Mouse (Mus musculus) frontal cortex, postnatal 10 days (tissue): Measurements from ENCODE around the gene Miip.
"Not testable (repeated sequence)": the region's sequence is repeated elsewhere in the genome, so short reads cannot be mapped to it uniquely, and the experiment has no call there.

Source experiments
- DNase-seq, 2 experiments: peaks; one replicate each; pipeline ENCODE4 v3.0.0; 2022; ENCODE audit warnings: low spot score in 2 of 2, mixed read lengths in 1 of 2

The Miip gene

DNA sequence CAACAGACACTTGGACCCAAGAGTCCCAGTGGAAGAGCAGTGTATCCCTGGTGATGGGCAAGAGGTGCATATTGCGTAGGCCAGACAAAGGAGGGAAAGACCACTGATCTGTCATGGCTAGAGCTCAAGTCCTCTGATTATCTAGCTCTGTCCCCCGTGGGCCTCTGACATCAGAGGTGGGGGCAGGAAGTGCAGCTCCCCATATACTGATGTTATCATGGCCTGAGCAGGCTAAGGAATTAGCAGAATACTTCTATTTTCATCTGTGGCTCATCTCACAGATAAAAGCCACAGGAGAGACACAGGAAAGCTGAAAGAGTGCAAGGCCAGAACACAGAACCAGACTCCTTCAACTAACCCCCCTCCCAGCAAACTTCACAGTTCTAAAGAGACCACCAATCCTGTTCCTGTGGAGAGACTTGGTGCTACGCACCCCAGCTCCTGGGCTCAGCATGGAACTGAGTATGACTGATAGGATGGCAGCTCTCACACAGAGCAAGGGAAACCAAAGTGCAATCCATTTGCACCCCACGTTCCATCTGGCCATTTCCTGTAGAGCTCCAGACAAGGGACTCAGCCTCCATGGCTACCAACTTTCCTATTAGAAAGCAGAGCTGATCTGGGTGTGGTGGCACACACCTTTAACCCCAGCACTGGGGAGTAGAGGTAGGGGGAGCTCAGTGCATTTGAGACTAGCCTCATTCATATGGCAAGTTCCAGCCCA lies 7.4 kb upstream of the Miip start:
- no peak for DNase-seq

DNA sequence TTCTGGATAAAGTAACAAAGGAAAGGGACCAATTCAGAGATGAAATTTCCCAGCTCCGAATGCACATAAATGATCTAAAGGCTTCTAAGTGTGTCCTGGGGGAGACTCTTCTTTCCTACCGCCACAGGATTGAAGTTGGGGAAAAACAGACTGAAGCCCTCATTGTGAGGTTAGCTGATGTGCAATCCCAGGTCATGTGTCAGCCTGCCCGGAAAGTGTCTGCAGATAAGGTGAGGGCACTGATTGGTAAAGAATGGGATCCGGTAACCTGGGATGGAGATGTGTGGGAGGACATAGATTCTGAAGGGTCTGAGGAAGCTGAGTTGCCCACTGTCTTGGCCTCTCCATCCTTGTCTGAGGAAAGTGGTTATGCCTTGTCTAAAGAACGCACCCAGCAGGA lies 622 bp upstream of the Miip start:
- DNase-seq, result no peak

DNA sequence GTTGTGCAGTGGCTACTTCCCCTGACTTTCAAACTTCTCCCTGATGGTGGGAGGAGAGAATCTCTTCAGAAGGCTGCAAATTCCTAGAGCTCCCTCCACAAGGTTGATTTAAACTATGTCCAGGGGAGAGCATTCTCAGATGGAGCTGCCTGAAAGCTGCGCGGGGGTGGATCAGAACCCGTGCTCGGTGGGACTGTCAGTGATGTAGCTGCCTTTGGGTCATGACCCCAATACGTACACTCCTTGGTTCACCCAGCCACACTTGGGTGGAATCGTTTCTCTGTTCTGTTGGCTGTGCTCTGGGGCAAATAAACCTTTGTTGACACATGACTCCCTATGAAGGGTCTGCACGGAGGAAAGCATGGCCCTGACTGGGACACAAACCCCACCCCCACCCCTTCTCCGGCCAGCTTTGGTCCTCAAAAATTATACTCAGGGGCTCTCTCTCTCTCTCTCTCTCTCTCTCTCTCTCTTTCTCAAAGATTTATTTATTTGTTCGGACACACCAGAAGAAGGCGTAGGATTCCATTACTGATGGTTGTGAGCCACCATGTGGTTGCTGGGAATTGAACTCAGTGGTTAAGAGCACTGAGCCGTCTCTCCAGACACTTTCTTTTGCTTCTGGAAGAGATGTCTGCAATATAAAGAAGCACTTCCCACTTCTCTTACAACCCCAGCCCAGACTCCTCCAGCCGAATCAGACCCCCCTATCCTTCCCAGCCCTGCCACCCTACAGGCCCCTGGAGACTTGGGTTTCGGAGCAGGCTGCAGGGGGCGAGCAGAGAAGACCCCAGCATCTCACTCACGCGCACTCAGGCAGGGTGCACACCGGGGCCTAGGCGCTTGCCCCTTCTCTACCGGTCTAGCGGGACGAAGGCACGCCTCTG lies 810 bp downstream of the Miip start:
- no peak for DNase-seq

DNA sequence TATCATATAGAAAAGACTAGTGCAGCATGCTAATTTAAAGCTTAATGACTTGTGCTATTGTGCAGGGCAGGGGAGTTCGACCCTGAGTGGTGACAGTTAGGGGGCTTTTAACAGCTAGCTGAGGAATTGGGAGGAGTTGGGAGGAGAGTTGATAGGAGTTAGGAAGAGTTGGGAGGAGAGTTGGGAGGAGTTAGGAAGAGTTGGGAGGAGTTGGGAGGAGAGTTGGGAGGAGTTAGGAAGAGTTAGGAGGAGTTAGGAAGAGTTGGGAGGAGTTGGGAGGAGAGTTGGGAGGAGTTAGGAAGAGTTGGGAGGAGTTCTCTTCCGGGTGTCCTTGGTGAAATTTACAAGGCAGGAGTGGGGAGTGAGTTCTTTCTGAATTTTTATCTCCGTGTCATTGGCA lies 1.8 kb downstream of the Miip start:
- not testable (repeated sequence) for DNase-seq

DNA sequence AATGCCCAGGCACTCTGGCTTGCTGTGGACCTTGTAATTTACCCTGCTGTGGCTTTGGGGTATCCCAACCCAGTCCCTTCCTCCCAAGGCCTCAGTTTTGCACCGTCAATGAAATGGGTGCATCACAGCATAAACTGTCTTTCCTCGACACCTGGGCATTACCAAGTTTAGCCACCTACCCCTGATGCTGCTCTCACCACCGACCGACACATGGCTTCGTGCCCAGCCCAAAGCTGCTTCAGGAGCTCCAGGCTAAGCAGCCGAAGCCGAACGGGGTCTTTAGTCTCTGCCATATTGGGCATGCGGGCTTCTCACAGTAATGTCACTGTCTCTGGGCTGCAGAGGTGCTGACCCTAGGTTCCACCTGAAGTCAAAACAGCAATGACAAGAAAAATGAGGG lies 2.6 kb downstream of the Miip start:
- no peak for DNase-seq

DNA sequence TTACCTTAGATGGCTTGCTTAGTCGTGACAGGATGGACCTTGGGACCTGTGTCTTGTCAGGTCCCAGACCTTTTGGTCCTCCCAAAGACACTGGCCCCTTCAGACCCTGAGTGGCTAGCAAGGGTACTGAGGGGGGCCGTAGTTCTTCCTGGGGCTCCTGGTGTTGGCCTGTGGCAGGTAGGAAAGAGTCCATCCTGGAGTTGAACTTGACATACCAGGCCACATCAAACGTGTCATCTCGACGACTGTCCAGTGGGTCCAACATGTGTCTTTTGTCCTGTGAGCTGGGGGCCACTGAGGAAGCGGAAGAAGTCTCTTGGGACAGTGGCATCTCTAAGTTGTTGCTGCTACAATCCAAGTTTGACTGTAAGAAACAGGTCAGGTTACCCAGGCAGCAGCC lies 3.0 kb downstream of the Miip start:
- DNase-seq, result peak in 1 of 2 experiments; percentile 6

DNA sequence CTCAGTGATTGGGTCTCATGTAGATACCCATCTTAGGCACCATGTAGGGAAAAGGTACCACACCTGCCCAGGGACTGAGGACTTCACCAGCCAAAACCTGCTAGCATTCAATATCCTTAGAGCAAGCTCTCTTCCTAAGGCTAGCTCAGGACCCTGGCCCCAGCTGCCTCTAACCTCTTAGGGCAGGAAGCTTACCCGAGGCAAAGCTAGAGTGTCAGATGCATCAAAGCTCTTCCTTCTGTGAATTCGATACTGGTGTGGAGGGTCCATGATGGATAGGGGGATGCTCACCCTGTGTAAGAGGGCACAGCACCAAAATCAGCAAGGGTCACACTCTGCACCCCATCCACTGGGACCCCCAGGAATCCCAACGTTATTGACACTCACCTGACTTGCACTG lies 6.6 kb downstream of the Miip start:
- DNase-seq, result no peak

DNA sequence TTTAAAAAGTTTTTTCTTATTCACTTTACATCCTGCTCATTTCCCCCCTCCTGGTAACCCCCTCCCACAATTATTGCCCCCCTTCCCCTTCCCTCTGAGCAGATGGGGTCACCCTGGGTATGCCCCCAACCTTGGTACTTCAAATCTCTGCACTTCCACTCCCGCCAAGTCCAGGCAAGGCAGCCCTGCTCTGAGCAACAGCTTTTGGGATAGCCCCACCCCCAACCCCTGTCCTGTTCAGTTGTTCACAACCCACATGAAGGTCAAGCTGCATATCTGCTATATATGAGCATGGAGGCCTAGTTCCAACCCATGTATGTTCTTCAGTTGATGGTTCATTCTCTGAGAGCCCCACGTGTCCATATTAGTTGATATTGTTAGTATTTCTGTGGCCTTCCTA lies 17.8 kb downstream of the Miip start:
- DNase-seq, result no peak

DNA sequence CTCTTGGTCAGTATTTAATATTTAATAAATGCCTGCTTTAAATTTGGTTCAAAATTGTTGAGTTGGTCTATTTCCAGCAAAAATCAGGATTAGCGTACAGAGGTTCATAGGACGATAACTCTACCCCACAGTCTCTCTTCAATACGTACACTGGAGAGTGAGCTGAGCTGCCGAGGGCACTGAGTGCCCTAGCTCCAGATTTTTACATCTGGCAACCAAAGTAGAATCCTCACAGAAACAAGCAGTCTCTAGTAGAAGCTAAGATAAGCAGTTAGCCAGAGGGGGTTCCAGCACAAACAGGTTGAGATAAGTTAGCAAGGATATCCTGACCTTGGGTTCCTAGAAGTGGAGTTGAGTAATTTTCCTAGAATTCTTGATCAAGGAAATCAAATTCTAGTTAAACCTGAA lies 20.0 kb downstream of the Miip start:
- no peak for DNase-seq

DNA sequence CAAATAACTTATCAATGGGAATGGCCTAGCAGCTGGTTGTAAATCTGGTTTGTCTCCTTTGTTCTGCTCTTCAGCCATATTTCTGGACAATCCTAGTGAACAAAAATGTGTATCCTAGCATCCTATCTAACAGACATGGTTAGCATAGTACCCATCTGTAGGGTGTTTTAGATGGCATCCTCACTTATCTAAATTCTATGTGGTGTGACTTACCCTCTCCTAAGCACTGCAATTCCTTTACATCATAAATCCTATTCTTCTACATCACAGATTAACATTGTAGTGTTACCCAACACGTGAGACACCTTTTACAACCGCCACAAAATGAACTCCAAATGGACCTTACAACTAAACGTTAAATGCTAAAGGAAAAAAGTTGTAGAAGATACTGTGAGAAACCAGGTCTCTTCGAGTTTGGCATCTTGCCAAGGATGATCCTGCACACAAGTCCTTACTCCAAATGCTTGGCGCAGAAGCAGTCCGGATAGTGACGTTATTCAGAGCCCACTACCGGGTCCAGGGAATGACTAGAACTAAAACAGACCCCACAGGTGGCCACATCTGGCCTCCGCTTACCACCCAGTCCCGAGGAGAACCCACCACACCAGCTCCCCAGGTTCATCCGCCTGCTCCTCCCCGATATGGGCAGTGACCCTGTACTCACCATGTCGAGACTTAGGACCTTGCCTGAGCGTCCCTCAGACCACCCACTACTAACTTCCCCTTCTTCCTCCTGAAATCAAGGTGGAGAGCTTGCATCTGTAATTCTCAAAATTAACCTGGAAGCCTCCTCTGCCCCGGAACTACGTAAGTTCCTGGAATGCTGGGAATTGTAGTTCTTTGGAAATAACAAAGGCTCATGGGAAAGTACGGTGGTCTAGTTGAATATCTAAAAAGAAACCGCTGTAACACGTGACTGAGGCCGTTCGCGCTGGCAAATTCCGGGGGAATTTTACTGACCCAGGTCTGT lies 20.7 kb downstream of the Miip start, which contains the start of gene Zfp933:
TSS of gene Zfp933 (minus strand) at position 753 of the 970 bp plus-strand sequence.
- peak; percentile 55 to 65 for DNase-seq

DNA sequence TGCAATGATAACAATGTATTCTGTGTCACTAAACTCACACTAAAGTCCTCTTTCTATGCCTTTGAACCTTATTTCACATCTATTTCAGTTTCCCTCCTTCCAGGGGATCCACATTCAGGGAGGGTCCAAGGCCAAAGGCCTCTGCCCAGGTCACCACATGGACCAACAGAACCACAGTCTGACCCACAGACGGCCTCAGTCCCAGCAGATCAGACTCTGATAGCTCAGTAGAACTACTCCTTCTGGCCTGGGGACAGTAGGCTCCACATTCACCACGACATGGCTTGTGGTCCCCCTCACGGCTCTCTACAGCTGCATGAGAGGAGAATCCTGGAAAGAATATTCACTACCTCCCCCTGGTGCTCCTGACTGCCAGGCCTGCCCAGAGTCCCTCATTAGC lies 25.7 kb downstream of the Miip start:
- DNase-seq, result no peak

DNA sequence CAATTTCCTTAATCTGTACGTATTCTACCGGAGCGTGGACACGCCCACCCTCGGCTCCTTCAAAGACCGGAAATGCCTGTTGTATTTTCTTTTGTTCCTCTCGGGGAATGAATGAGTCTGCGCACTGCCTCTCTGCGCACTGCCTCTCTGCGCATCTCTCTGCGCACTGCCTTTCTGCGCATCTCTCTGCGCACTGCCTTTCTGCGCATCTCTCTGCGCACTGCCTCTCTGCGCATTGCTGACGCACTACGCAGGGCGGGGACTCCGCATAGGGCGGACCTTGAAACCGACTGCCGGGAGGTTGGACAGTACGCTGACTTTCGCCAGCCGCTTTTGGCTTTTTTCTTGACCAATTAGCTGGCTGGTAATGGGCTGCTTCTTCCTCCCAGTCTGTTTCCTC lies 29.3 kb downstream of the Miip start:
- not testable (repeated sequence) for DNase-seq

DNA sequence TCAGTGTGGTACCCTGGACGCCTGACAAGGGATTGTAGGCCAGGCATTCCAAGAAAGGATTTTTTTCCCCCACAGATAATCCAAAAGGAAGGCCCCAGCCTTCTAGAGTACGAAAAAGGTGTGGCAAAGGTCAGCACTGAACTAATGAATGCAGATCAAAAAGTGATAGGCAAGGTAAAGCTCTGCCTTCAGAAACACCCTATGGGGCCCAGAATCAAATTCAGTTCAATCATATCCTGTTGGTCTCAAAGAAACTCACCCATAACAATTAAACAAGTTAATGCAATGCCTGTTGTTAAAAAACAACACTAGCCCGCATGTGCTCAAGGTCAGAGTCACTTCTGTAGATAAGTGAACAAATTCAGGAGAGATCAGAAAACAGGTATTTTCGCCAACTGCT lies 44.2 kb downstream of the Miip start:
- no peak for DNase-seq

DNA sequence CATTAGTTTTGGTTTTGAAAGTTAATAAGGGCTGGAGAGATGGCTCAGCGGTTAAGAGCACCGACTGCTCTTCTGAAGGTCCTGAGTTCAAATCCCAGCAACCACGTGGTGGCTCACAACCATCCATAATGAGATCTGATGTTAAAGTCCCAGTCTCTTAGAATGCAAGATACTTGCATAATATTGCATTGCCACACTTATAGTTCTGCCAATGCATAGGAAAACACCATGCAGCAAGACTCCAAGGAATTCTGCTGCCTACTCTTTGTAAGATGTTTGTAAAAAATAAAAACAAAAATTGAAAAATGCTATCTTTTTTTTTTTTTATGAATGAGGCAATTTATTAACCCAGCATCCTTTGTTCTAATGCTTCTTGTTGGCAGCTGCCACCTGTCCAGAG lies 47.2 kb downstream of the Miip start:
- DNase-seq, result not testable (repeated sequence)

DNA sequence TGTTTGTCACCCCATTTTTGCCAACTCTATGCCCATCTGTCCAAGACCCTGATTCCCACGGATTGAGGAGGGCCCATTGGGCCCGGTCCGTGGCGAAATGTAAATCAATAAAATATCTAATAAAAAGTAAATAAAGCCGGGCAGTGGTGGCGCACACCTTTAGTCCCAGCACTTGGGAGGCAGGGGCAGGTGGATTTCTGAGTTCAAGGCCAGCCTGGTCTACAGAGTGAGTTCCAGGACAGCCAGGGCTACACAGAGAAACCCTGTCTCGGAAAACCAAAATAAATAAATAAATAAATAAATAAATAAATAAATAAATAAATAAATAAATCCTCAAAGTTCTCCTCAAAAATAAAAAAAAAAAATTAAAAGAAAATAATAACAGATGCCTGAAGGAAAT lies 49.0 kb downstream of the Miip start:
- not testable (repeated sequence) for DNase-seq

DNA sequence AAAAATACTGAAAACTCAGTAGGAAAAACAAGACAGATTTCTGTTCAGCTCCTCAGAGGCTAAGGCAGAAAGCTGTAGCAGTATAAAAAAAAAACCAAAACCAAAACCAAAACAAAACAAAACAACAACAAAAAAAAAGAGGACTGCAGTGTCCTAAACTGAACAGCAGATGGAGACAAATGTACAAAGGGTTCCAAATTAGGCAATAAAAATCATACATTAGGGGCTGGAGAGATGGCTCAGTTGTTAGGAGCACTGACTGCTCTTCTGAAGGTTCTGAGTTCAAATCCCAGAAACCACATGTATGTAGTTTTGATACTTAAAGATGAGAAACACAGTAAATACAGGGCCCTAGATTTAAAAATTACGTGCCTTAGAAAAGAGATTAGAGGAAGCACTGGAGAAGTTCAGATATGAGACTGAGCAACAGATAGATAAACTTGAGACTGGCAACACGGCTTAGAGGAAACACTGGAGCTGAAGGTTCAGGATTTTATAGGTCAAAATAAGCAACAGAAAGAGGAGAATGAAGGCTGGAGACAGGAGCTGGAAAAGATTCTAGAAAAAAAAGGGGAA lies 53.9 kb downstream of the Miip start:
- DNase-seq, result no peak

DNA sequence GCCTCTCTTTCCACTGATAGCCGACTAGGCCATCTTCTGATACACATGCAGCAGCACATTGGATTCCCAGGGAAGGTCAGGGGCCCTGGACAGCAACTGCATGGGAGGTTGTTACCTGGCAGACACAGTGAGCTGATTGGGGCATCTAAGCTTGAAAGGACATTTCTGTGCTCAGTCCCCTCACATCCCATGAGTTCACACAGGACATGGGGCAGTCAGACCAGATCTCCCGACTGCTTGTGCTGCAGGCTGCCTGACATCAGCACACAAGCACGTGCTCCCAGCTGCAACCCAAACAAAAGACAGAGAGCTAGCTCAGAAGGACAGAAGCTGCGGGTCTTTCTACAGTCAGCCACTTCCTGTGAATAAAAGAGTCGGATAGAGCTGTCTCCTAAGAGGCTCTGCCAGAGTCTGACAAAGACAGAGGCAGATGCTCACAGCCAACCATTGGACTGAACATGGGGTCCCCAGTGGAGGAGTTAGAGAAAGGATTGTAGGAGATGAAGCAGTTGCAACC lies 55.3 kb downstream of the Miip start:
- no peak for DNase-seq
